Mouse (Mus musculus) G1E (cell line): ENCODE measurements around the gene Cops3. TPM values are rescaled to one million over a fixed set of nuclear protein-coding genes. Genes with fewer than 3 reads are reported as not detected.

Source experiments
- ATAC-seq: 2 replicates; pipeline ENCODE4 v1.8.0; 2016; ENCODE audit warnings: mild to moderate bottlenecking; ENCODE audit not compliant: insufficient number of reproducible peaks, poor library complexity, low FRiP score, severe bottlenecking; ENCODE audit errors: extremely low read depth
- DNase-seq: peaks from one replicate; pipeline ENCODE4 v3.0.0; 2012; ENCODE audit warnings: low spot score
- H3K27me3 ChIP-seq: 2 replicates; pipeline ENCODE4 v1.6.1; 2012; ENCODE audit warnings: mild to moderate bottlenecking, low read length, inconsistent platforms; ENCODE audit not compliant: insufficient read depth
- H3K36me3 ChIP-seq: replicated peaks from 2 replicates; pipeline ENCODE3; 2012; ENCODE audit warnings: mild to moderate bottlenecking, inconsistent platforms
- H3K4me1 ChIP-seq: 2 replicates; pipeline ENCODE4 v1.6.1; 2012; ENCODE audit warnings: low read depth, low read length, inconsistent platforms, mixed read lengths; ENCODE audit not compliant: insufficient read depth
- H3K4me3 ChIP-seq: 2 replicates; pipeline ENCODE4 v1.5.1; 2012; ENCODE audit warnings: low read depth, mild to moderate bottlenecking, inconsistent platforms, low read length, moderate library complexity, mixed read lengths
- H3K9me3 ChIP-seq: replicated peaks from 2 replicates; pipeline ENCODE4 v1.6.1; 2012; ENCODE audit warnings: inconsistent platforms
- CTCF ChIP-seq: IDR thresholded peaks from 2 replicates; pipeline ENCODE4 v1.5.1; 2012; ENCODE audit warnings: low read depth, low read length, inconsistent platforms, mixed read lengths
- GATA1 ChIP-seq: IDR thresholded peaks from 2 replicates; pipeline ENCODE4 v1.6.1; 2012; ENCODE audit warnings: borderline replicate concordance, low read length, inconsistent platforms, mixed read lengths
- GATA2 ChIP-seq: IDR thresholded peaks from 2 replicates; pipeline ENCODE4 v1.6.1; 2012; ENCODE audit warnings: low read depth, low read length, inconsistent platforms, borderline replicate concordance
- POLR2AphosphoS5 ChIP-seq: IDR thresholded peaks from 2 replicates; pipeline ENCODE4 v1.6.1; 2012; ENCODE audit warnings: low read depth, low read length, inconsistent platforms; ENCODE audit not compliant: insufficient replicate concordance
- TAL1 ChIP-seq: conservative IDR thresholded peaks from 2 replicates; pipeline ENCODE4 v1.6.1; 2012; ENCODE audit warnings: low read depth, low read length, inconsistent platforms, mixed read lengths
- polyA plus RNA-seq: library from polyadenylated mRNA; stranded (reverse); fragments of >175 nt; gene quantifications from 2 replicates; pipeline ENCODE4 v1.2.3, GENCODE M21; 2012
- total RNA-seq, 2 experiments: library from RNA; stranded (forward) in 1 of 2; stranded (reverse) in 1 of 2; fragments of 200-1000 nt in 1 of 2; fragments of >200 nt in 1 of 2; fragmentation: Nextera tagmentation in 1 of 2; gene quantifications; 2 replicates each; pipeline ENCODE4 v1.2.3; 2014 to 2017

Gene Cops3
- total and polyA plus RNA-seq, 3 experiments, result 20.8 to 247 (median 165) TPM

DNA sequence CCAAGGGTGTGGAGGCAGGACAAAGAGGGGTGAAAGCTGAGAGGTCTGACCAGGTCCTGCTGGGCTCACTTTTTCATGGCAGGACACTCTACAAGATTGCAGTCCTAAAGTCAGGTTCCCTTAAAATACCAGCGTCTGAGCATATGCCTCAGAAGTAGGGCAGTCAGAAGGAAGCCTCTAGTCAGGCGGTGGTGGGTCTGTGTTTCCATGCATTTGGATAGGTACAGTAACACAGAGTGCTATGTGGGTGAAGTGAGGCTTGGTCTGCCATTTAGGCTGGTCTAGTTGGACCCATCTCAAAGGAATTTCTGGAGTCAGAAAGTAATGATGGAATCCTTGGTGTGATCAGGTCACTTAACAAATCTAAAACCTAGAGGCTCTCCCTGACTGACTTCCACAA is 70.3 kb downstream of the Cops3 start:
- DNase-seq (no peak), ATAC-seq (no peak)
- TF ChIP-seq TAL1 (no peak), CTCF (no peak), GATA2 (no peak), GATA1 (no peak), POLR2AphosphoS5 (no peak)
- Histone ChIP-seq H3K4me1 (no peaks in the 10 kb centered on the region), H3K4me3 (no peak overlapping the region), H3K27me3 (no peaks in the 10 kb centered on the region), H3K9me3 (no peaks in the 10 kb centered on the region), H3K36me3 (peaks cover 95% of the 10 kb centered on the region)

Other genes with a start within 250 kb of the Cops3 start
- not detected in 2 replicates for gene Olfr223, start 246.5 kb downstream of the Cops3 start, total RNA-seq (2014; fragmentation: Nextera tagmentation)
- gene Olfr223, start 246.5 kb downstream of the Cops3 start, total RNA-seq (2017), result not detected in 2 replicates
- not detected in 2 replicates for gene Olfr223, start 246.5 kb downstream of the Cops3 start, polyA plus RNA-seq
- 27.6 and 32.2 TPM in 2 replicates for gene Mprip, start 178.5 kb downstream of the Cops3 start, total RNA-seq (2014; fragmentation: Nextera tagmentation)
- 55.8 and 60.1 TPM in 2 replicates for gene Mprip, start 178.5 kb downstream of the Cops3 start, total RNA-seq (2017)
- 43.3 and 43.4 TPM in 2 replicates for gene Mprip, start 178.5 kb downstream of the Cops3 start, polyA plus RNA-seq
- not detected in 2 replicates for gene Pld6, start 52.2 kb downstream of the Cops3 start, total RNA-seq (2014; fragmentation: Nextera tagmentation)
- not detected in 2 replicates for gene Pld6, start 52.2 kb downstream of the Cops3 start, total RNA-seq (2017)
- gene Pld6, start 52.2 kb downstream of the Cops3 start, polyA plus RNA-seq, result not detected in 2 replicates
- 40.0 and 54.7 TPM in 2 replicates for gene Flcn, start 29.8 kb downstream of the Cops3 start, total RNA-seq (2014; fragmentation: Nextera tagmentation)
- 60.9 and 69.8 TPM in 2 replicates for gene Flcn, start 29.8 kb downstream of the Cops3 start, total RNA-seq (2017)
- gene Flcn, start 29.8 kb downstream of the Cops3 start, polyA plus RNA-seq, result 31.2 and 34.9 TPM in 2 replicates
- gene Nt5m, start 391 bp downstream of the Cops3 start, total RNA-seq (2014; fragmentation: Nextera tagmentation), result 14.0 and 15.7 TPM in 2 replicates
- gene Nt5m, start 391 bp downstream of the Cops3 start, total RNA-seq (2017), result 19.3 and 20.2 TPM in 2 replicates
- 11.7 and 14.0 TPM in 2 replicates for gene Nt5m, start 391 bp downstream of the Cops3 start, polyA plus RNA-seq
- 11.8 and 13.7 TPM in 2 replicates for gene Med9, start 108.4 kb upstream of the Cops3 start, total RNA-seq (2014; fragmentation: Nextera tagmentation)
- gene Med9, start 108.4 kb upstream of the Cops3 start, total RNA-seq (2017), result 23.2 and 25.9 TPM in 2 replicates
- gene Med9, start 108.4 kb upstream of the Cops3 start, polyA plus RNA-seq, result 59.5 and 72.7 TPM in 2 replicates
- gene Rasd1, start 125.1 kb upstream of the Cops3 start, total RNA-seq (2014; fragmentation: Nextera tagmentation), result not detected in 2 replicates
- 0.22 TPM in 1 of 2 replicates, not detected in the other for gene Rasd1, start 125.1 kb upstream of the Cops3 start, total RNA-seq (2017)
- not detected in 2 replicates for gene Rasd1, start 125.1 kb upstream of the Cops3 start, polyA plus RNA-seq
- gene Pemt, start 206.7 kb upstream of the Cops3 start, total RNA-seq (2014; fragmentation: Nextera tagmentation), result 2.8 and 7.9 TPM in 2 replicates
- gene Pemt, start 206.7 kb upstream of the Cops3 start, total RNA-seq (2017), result 3.0 and 3.8 TPM in 2 replicates
- 1.9 and 6.5 TPM in 2 replicates for gene Pemt, start 206.7 kb upstream of the Cops3 start, polyA plus RNA-seq